Mouse (Mus musculus): ENCODE measurements at regions not wholly inside any gene's neighbourhood (a gene's known extent, or its start where the extent isn't known, plus 50 kb on each side); places are given as distances from the start of the nearest gene placed in this dataset.
A peak's percentile ranks its signal among the peaks of the same experiment; 100 is the strongest.

GRCm38 (mm10) chr7:118042914-118043313 lies 73.1 kb downstream of the Rps15a start:
- DNase-seq (ENCODE audit: low read depth in 1 of 2, low spot score in 2 of 2): no peak

- no peak for DNase-seq (ENCODE audit: low read depth in 1 of 2, low spot score in 2 of 2)
Observed at GRCm38 (mm10) chr7:118039862-118040261, 76.1 kb downstream of the Rps15a start.

DNA sequence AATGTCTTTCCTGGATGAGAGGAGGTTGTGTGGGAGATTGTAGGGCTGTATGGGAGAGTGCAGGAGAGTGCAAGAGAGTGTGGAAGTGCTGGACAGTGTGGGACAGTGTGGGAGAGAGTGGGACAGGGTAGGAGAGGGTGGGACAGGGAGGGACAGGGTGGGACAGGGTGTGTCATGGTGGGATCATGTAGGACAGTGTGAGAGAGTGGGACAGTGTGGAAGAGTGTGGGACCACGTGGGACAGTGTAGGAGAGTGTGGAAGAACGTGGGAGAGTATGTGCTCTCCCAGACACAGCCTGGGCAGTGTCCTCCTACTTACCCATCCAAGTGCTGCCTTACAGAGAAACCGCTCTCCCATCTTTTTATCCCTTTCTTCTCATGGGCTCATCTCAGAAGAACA lies 78.9 kb downstream of the Rps15a start:
- DNase-seq (ENCODE audit: low read depth in 1 of 2, low spot score in 2 of 2): no peak

- no peak for DNase-seq (ENCODE audit: low read depth in 1 of 2, low spot score in 2 of 2)
Observed at GRCm38 (mm10) chr7:118026106-118026526, 89.9 kb downstream of the Rps15a start.

- DNase-seq (ENCODE audit: low read depth in 1 of 2, low spot score in 2 of 2): no peak
Observed at GRCm38 (mm10) chr7:118004620-118005019, 111.4 kb downstream of the Rps15a start.

GRCm38 (mm10) chr7:118001881-118002280 lies 114.1 kb downstream of the Rps15a start:
- DNase-seq (ENCODE audit: low read depth in 1 of 2, low spot score in 2 of 2): no peak

DNA sequence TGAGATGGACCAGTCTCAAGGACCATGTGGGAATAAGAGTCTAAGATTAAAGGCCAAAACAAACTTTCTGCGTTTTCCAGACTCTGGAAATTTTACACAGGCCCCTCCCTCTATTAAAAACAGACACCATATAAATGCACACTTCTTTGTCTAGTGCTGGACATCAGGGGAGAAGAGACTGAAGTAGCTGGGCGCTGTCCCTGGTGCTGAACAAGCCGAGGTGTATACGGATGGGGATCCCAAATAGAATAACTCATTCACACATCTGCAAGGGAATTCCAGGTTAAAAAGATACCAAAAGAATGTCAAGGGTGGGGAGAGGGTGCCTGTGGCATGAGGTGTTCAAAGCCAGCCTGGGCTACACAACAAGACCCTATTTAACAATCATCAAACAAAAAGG lies 114.9 kb downstream of the Rps15a start:
- DNase-seq (ENCODE audit: low read depth in 1 of 2, low spot score in 2 of 2): no peak

GRCm38 (mm10) chr7:117982177-117982576 lies 133.8 kb downstream of the Rps15a start:
- DNase-seq (ENCODE audit: low read depth in 1 of 2, low spot score in 2 of 2): no peak

GRCm38 (mm10) chr7:117971176-117971575 lies 144.8 kb downstream of the Rps15a start:
- DNase-seq (ENCODE audit: low read depth in 1 of 2, low spot score in 2 of 2): no peak

DNA sequence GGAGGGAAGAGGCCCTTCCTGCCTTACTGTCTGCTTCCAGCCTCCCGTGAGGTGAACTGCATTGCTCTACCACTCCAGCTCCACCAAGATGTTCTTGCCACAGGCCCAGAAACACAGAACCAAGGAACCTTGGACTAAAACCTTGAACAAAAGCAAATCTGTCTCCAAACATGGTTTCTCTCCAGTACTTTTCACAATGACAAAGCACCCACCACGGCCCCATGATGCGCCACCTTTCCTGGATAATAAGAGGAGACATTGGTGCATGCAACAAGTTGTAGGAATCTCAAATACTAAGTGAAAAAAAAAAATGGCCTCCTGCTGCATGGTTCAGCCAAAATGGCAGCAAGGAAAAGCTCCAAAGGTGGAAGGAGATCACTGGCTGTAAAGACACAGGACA lies 172.6 kb downstream of the Rps15a start:
- no peak for DNase-seq (ENCODE audit: low read depth in 1 of 2, low spot score in 2 of 2)

DNA sequence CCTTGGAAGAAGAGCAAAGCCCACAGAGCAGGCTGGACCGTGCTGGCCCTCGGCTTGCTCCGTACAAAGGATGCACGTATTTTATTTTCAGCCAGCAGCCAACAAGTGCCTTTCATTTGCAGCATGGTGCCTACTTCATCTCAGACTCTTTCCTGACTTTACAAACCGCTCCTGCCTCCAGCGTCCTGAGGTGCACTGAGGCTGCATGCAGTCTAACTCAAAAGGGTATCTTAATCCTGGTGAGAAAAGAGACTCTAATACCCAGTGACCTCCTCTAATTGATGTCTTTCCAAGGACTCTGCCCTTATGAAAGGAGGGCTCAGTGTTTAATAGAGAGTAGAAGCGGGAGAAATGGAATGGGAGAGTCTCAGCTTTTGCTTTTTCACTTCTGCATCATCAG lies 176.4 kb downstream of the Rps15a start:
- DNase-seq (ENCODE audit: low read depth in 1 of 2, low spot score in 2 of 2): no peak

GRCm38 (mm10) chr7:117934908-117935307 lies 181.1 kb downstream of the Rps15a start:
- no peak for DNase-seq (ENCODE audit: low read depth in 1 of 2, low spot score in 2 of 2)

DNA sequence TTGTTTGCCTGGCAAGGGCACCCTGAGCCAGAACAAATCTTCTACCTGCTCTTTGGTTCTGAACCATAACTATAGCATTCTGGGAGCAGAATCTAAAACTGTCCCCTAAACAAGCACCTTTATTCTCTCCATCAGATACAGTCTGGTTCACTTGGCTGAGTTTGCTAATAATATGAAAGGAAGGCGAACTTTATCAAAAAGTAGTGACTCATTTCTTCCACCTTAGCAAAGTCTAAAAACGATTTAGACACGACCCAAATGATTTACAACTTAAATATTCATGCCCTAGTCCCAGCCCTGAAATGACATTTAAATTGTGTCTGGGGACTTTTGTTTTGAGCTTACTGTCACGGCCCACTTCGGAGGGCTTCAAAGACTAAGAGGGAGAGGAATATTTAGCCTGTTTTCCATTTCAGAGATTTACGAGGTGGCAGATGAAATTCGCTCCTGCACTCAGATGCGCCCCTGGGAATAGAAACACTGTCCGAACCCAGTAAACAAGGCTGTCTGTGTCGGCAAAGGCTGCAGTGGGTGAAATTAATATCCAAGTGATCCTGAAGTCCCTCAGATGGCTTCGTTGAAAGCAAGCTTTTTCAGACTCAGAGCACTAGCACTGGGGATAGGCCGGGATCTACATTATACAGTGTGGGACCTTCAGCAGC lies 184.6 kb downstream of the Rps15a start:
- DNase-seq (ENCODE audit: low read depth in 1 of 2, low spot score in 2 of 2): no peak

DNA sequence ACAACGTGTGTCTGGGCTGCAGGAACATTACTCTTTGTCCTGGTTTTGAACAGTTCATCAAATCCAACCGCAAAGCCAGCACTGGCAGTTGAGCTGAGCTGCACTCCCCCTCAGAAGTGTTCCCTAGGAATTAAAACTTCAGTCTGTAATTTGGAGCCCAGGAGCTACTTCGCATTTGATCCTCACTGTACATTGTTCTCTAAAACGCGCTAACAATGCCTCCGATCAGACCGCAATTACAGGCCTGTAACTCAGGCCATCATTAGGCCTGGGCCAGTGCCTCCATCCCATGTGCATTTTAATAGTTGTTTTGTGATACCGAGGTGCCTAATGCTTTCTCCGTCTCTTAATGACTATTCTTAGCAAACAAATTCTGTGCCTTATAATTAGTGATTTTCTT lies 185.6 kb downstream of the Rps15a start:
- DNase-seq (ENCODE audit: low read depth in 1 of 2, low spot score in 2 of 2): no peak

DNA sequence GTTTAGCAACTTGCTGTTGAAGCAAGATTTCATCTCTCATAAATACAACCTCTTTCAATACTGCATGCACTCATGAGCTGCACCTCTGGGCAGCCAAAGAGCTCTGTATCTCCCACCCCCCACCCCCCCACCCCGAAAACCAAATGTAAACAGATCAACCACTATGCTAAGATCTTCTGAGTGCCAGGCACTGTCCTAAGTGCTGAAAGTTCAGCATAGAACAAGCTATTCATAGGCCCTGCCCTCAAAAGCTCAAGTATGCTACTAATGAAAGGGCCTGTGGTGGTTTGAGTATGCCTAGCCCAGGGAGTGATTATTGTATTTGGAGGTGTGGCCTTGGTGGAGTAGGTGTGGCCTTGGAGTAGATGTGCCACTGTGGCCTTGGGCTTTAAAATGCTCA lies 189.6 kb downstream of the Rps15a start:
- no peak for DNase-seq (ENCODE audit: low read depth in 1 of 2, low spot score in 2 of 2)

DNA sequence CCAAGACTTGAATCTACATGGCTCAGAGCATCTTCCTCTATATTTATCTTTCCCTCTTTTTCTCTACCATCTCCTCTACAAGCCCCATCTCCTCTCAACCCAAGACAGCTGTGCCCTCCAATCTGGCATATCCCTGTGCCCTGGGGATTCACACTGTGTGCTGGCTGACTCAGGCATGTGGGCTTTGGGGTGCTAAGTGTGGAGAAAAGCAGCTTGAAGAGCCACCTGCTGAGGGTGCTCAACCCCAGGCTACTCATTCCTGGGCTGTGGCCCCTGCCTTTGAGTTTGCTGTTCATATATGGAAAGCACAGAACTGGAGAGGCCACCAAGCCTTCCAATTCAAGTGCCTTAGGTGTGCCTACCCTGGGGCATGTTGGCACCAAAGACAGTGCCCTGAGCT lies 193.7 kb downstream of the Rps15a start:
- no peak for DNase-seq (ENCODE audit: low read depth in 1 of 2, low spot score in 2 of 2)

- no peak for DNase-seq (ENCODE audit: low read depth in 1 of 2, low spot score in 2 of 2)
Observed at GRCm38 (mm10) chr7:117918206-117918995, 197.6 kb downstream of the Rps15a start.

DNA sequence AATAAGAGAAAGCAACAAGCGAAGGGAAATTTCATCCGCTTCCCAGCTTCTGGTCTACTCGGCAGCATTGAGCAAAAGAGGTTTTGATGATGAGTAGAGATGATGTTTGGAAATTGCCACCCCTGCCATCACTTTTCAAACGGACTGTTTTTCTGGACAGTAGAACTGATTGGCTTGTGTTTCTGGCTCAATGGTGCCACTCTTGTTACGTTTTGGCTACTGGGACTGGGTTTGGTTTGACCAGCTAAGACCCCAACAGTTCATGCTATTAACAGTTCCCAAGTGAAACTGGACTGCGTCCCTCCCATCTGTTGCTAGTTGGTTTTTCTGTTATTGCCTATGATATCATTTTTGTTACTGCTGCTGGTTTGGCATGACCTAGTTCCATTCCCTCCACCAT lies 199.1 kb downstream of the Rps15a start:
- no peak for DNase-seq (ENCODE audit: low read depth in 1 of 2, low spot score in 2 of 2)

DNA sequence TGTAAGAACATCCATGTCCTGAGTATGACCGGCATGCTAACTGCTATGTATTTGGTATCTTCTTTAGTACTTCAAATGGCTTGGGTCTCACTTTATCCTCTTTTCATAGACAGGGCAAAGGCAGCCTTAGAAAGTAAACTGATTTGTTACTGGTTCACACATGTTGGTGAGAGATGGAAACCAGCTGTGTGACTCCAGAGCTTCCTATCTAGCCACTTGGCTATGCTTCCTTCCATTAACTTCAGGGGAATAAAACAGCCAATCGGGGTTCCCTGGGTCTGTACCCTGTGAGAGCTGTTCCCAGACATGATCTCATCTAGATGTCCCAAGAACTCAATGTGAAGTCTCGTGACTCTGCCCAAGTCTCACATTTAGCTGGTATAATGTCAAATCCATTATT lies 203.5 kb downstream of the Rps15a start:
- DNase-seq (ENCODE audit: low read depth in 1 of 2, low spot score in 2 of 2): no peak

GRCm38 (mm10) chr7:117911062-117911461 lies 204.9 kb downstream of the Rps15a start:
- DNase-seq (ENCODE audit: low read depth in 1 of 2, low spot score in 2 of 2): no peak

DNA sequence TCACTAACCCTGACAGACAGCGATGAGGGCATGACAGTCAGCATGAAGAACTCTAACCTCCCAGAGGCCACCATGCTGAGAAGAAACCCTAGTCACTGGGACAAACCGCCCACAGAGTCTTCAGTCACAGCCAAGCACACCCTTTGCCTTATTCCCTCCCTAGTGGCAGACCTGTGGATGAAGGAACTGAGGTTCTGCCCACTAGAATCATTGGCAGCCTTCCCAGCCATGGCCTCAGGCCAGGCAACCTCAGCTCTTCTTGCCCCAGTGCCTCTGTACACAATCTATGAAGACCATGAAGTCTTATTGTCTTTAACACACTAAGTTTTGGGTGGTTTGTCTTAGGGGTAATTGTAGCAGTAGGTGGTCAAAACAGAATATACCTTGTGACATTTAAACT lies 219.5 kb downstream of the Rps15a start:
- DNase-seq (ENCODE audit: low read depth in 1 of 2, low spot score in 2 of 2): no peak

DNA sequence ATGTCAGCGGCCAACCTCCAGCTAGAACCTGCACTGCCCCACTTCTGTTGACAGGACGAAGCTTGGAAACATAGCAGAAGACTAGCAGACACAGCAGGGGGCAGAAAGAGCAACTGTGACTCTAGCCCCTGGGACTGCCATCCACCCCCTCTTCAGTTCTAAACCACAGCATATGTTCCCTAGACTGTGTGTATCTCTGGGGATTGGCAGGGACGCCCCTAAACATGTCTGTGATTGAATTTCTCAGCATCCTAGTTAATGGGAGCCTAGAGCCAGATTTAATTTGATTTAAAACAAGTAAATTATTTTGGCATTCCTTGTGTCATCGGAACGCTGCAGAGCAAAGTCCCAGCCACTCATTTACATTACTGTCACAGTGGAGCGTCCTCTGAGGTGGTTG lies 228.7 kb downstream of the Rps15a start:
- DNase-seq (ENCODE audit: low read depth in 1 of 2, low spot score in 2 of 2): no peak

DNA sequence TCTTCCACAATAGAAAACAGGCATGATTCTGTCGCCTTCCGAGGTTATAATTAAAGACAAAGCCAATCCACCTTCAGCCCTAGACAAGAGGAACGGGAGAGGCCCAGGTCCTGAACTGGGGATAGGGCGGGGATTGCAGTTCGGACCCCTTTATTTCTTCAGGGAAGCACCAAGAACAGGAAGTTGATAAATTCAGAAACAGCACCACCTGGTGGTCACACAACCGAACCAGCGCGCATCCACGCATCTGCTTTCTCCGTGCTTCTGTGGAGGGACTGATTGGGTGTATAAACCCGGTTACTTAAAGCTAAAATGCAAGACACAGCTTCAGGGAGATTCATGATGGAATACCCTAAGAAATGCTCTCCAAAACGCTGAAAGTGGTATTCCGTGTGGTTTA lies 233.2 kb downstream of the Rps15a start:
- peak; percentile 9 to 24 for DNase-seq (ENCODE audit: low read depth in 1 of 2, low spot score in 2 of 2)
